Mouse (Mus musculus) hindbrain, embryonic 11.5 days (tissue): ENCODE measurements at regions not wholly inside any gene's neighbourhood (a gene's known extent, or its start where the extent isn't known, plus 50 kb on each side); places are given as distances from the start of the nearest gene placed in this dataset.
A peak's percentile ranks its signal among the peaks of the same experiment; 100 is the strongest.

ENCODE experiments used
- ATAC-seq: fragments of 200-750 bp; cut with Nextera tagmentation; 2 replicates; pipeline ENCODE4 v1.8.0; 2017; ENCODE audit warnings: mild to moderate bottlenecking, moderate TSS enrichment, moderate library complexity; ENCODE audit not compliant: low FRiP score
- DNase-seq: peaks from one replicate; pipeline ENCODE4 v3.0.0-alpha.2; 2015; ENCODE audit warnings: low spot score
- H3K27ac ChIP-seq: fragments of 300-500 bp; sonication (generic); 2 replicates; pipeline ENCODE4 v1.5.1; 2014; ENCODE audit warnings: mild to moderate bottlenecking, low read depth, low read length
- H3K27me3 ChIP-seq: fragments of 300-500 bp; sonication (generic); 2 replicates; pipeline ENCODE4 v1.6.1; 2014; ENCODE audit warnings: mild to moderate bottlenecking, low read length, moderate library complexity, mixed read lengths; ENCODE audit not compliant: control insufficient read depth, insufficient read depth
- H3K36me3 ChIP-seq: fragments of 300-500 bp; sonication (generic); 2 replicates; pipeline ENCODE4 v1.6.1; 2014; ENCODE audit warnings: mild to moderate bottlenecking, low read length, moderate library complexity, mixed read lengths; ENCODE audit not compliant: control insufficient read depth, insufficient read depth
- H3K4me1 ChIP-seq: fragments of 300-500 bp; sonication (generic); replicated peaks from 2 replicates; pipeline ENCODE4 v1.6.1; 2014; ENCODE audit warnings: low read length, mixed read lengths; ENCODE audit not compliant: control insufficient read depth, insufficient read depth
- H3K4me2 ChIP-seq: fragments of 300-500 bp; sonication (generic); replicated peaks from 2 replicates; pipeline ENCODE4 v1.6.1; 2014; ENCODE audit warnings: mild to moderate bottlenecking, low read depth, low read length
- H3K4me3 ChIP-seq: fragments of 300-500 bp; sonication (generic); 2 replicates; pipeline ENCODE4 v1.5.1; 2014; ENCODE audit warnings: low read depth, low read length
- H3K9ac ChIP-seq: fragments of 300-500 bp; sonication (generic); 2 replicates; pipeline ENCODE4 v1.6.1; 2014; ENCODE audit warnings: low read depth, low read length
- H3K9me3 ChIP-seq: fragments of 300-500 bp; sonication (generic); 2 replicates; pipeline ENCODE4 v1.6.1; 2016; ENCODE audit warnings: low read length; ENCODE audit not compliant: control insufficient read depth
- WGBS: fragments of 180-500 bp; shearing (Covaris S2); extraction: QIAGEN DNeasy Blood & Tissue Kit; methylation state at CpG from one replicate; pipeline ENCODE4 v1.1.7; 2014; 5-methylcytosine and 5-hydroxymethylcytosine counted together

DNA sequence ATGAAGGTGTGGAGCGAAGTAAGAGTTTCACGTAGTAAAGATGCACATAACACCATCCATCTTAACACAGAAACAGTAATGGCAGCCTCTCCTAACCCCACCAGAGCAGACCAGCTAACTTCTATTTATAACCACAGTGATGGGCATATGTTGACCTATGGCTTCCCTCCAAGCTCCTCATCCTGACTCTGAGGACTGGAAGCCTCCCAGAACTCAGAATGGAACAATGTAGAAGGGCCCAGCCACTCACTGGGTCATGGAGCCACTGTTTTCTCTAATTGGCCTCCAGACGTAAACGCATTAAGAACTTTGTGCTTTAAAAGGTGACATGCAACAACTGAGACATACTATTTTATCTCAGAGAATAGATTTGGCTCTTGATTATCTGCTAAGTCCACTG, 77.0 kb downstream of the Irs2 start:
- Histone ChIP-seq H3K4me2 (no peak overlapping the region), H3K27ac (no peak overlapping the region), H3K36me3 (no peaks in the 10 kb centered on the region), H3K27me3 (no peaks in the 10 kb centered on the region; the same call in 1 of the 2 replicates), H3K9ac (no peak overlapping the region), H3K4me3 (no peak overlapping the region), H3K9me3 (no peaks in the 10 kb centered on the region), H3K4me1 (peaks cover 7% of the 10 kb centered on the region)
- no peak for ATAC-seq
- 90% methylated on average over 4 of the region's 4 CpGs for WGBS
- no peak for DNase-seq

DNA sequence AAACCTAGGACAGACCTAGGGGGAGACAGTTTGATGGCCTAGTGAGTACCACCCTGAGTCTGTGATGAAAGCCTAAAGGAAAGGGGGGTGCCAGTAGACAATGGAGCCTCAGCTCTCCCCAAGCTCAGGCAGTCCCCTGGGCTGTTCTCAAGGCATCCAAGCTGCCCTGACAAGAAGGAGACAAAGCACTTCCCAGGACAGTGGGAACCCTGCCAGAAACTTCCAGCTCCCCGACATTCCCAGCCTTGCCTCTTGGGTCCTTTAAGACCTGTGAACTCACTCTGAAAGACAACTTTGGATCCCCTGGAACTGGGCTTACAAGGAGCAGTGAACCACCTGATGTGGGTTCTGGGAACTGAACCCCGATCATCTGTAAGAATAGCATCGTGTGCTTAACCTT, 79.4 kb downstream of the Irs2 start:
- Histone ChIP-seq H3K9me3 (no peaks in the 10 kb centered on the region), H3K9ac (no peak overlapping the region), H3K27ac (no peak overlapping the region), H3K4me3 (no peak overlapping the region), H3K4me1 (peaks cover 21% of the 10 kb centered on the region), H3K27me3 (no peaks in the 10 kb centered on the region; the same call in 1 of the 2 replicates), H3K4me2 (no peak overlapping the region), H3K36me3 (no peaks in the 10 kb centered on the region)
- no peak for ATAC-seq
- 83% methylated on average over 3 of the region's 3 CpGs for WGBS
- DNase-seq: no peak

DNA sequence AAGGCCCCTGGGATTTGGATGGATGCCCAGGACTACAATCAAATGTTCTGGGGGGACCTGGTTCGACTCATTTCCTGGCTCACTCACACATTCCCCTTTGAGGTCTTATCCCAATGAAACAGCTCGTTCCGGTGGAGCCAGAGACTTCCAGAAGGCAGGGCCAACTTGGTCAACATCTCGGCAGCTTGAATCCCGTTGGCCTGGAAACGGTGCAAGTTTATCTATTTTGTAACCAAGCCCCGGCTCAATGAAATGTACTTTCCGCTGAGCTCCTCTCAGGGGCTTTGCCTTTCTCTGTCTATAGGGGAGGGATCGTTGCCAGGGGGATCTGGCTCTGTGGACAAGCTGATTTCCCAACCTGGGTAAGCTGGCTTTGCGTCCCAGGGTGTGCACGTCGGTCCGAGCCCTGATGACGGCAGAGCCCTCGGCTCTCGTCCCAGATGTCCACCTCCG, 79.9 kb downstream of the Irs2 start:
- no peaks in the 10 kb centered on the region for H3K9me3 ChIP-seq
- no peak overlapping the region for H3K9ac ChIP-seq
- peaks cover 24% of the 10 kb centered on the region for H3K4me1 ChIP-seq
- H3K4me3 ChIP-seq: no peak overlapping the region
- H3K4me2 ChIP-seq: no peak overlapping the region
- WGBS: 81% methylated on average over 17 of the region's 17 CpGs
- ATAC-seq: no peak
- H3K36me3 ChIP-seq: no peaks in the 10 kb centered on the region
- no peak overlapping the region for H3K27ac ChIP-seq
- no peaks in the 10 kb centered on the region; the same call in 1 of the 2 replicates for H3K27me3 ChIP-seq
- no peak for DNase-seq

DNA sequence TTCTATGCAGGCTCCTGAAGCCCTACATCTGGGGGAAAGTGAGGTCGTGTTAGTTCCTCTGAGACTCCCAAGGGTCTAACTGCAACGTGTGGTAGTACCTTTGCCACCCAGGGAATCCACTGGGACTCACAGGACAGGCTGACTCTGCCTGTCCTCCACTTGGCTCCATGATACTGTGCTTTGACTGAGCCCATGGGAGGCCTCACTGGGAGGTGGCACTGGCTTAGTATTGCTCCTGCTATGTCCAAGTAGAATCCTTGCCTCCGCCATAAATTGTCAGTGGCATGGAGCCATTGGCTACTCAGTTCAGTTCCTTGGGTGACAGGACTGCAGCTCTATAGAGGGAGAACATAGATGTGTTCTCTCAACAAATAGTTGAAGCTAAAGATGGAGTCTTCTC, 81.1 kb downstream of the Irs2 start:
- ATAC-seq (no peak), DNase-seq (no peak)
- H3K36me3 ChIP-seq: no peaks in the 10 kb centered on the region
- no peak overlapping the region for H3K4me3 ChIP-seq
- peaks cover 31% of the 10 kb centered on the region for H3K4me1 ChIP-seq
- H3K27me3 ChIP-seq: no peaks in the 10 kb centered on the region; the same call in 1 of the 2 replicates
- H3K4me2 ChIP-seq: no peak overlapping the region
- 75% methylated on average over 3 of the region's 3 CpGs for WGBS
- H3K9ac ChIP-seq: no peak overlapping the region
- no peak overlapping the region for H3K27ac ChIP-seq
- no peaks in the 10 kb centered on the region for H3K9me3 ChIP-seq

DNA sequence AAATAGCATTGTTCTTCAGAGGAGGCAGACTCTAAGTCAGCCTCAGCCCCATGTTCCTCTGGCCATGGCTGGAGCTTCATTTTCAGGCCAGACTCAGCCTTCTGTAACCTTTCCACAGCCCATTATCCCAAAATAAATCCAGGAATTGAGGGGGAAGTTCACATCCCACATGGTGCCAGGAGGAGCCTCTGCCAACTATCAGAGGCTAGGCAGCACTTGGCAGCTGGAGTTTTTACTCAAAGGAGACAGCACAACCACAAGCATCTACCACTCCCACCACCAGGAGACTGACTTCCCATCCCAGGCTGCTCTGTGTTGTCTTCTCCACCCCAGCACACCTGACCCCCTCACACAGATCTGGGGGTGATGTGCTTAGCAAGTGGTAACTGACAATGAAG, 81.7 kb downstream of the Irs2 start:
- H3K9ac ChIP-seq: no peak overlapping the region
- no peaks in the 10 kb centered on the region; the same call in 1 of the 2 replicates for H3K27me3 ChIP-seq
- H3K9me3 ChIP-seq: no peaks in the 10 kb centered on the region
- H3K4me2 ChIP-seq: 0 out of 2 replicates have a peak overlapping the region, but pooled peaks have one; percentile 4
- DNase-seq (no peak), ATAC-seq (no peak)
- no peaks in the 10 kb centered on the region for H3K36me3 ChIP-seq
- H3K4me1 ChIP-seq: peaks cover 35% of the 10 kb centered on the region
- H3K27ac ChIP-seq: peak overlapping the region; percentile 77; the same call in 1 of the 2 replicates
- no peak overlapping the region for H3K4me3 ChIP-seq

DNA sequence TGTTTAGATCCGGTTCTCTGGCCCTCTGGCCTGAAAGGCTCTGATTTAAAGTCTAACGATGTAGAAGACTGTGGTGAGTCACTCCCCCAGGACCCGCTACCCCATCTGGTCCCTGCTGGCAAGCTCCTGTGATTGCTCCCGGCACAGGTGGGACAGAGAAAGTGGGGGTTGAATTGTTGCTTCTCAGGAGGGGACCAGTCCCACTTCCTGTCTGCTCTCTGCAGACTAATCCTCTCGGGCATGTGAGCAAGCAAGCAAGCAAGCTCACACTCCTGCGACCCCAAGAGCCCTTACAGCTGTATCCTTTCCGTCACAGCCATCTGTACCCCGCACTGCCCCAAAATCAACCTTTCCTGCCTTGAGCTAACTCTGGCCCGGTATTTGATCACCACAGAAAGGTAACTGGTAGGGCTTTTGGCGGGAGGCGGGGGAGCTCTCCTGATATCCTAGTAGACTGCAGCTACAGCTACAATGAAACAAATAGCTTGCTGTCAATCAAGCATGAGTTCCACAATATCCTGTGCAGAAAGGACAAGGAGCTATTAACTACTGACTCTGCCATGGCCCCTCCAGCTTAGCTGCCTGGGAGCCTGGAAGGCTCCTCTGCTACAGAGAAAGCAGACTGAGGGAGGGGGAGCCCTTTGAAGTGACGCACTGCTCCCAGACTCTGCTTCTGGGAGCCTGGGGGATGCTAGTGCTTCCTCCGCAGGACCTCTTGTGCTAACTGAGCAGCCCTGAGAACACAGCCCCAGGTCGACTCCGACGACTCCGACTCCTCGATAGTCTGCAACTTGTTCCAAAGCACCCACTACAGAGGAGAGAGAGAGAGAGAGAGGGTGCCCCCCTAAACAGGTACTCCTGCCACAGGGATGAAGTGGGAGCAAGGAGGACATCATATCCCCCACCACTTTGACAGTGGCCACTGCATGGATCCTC, 82.4 kb downstream of the Irs2 start:
- H3K4me2 ChIP-seq: peak overlapping the region; percentile 9; the same call in 1 of the 2 replicates
- WGBS: 3% methylated on average over 18 of the region's 18 CpGs
- ATAC-seq: peak; percentile 38
- H3K27me3 ChIP-seq: no peaks in the 10 kb centered on the region; the same call in 1 of the 2 replicates
- H3K27ac ChIP-seq: peak overlapping the region; percentile 77
- peak; percentile 64 for DNase-seq
- H3K9me3 ChIP-seq: no peaks in the 10 kb centered on the region
- H3K4me3 ChIP-seq: no peak overlapping the region
- peaks cover 39% of the 10 kb centered on the region for H3K4me1 ChIP-seq
- H3K36me3 ChIP-seq: no peaks in the 10 kb centered on the region
- peak overlapping the region; percentile 15; the same call in 1 of the 2 replicates for H3K9ac ChIP-seq

DNA sequence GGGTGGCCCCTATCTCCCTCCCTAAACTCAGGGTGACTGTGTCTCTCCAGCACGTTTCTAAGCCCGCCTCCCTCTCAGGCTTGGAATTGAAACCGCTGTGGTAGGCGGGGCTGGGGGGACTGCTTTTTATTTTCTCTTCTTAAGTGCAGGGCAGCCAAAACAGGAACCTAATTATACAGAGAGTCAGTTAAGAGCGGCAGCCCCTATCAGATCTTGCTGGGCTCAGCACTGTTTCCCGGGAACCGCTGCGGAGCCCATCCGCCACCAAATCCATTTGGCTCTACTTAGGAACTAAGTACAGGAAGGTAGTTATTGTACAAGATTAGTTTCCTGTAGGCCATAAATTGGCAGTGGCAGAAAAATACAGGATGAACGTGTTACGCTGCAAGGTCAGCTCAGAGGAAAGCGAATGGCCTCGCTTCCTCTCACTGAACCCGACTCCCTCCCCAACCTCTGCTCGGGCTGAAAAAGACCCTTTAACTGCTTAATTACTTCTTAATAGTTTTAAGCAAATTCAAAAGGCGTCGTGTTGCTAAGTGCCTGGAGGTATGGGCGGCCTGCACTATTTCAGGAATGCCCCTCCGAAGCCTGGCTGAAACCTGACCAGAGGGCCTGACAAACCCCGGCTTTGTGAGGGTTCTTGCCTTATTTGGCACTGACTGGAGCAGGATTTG, 83.6 kb downstream of the Irs2 start:
- under 1% methylated on average over 20 of the region's 20 CpGs for WGBS
- H3K36me3 ChIP-seq: no peaks in the 10 kb centered on the region
- peak; percentile 73 for DNase-seq
- H3K4me1 ChIP-seq: peaks cover 39% of the 10 kb centered on the region
- H3K27me3 ChIP-seq: no peaks in the 10 kb centered on the region; the same call in 1 of the 2 replicates
- no peak overlapping the region; the same call in 1 of the 2 replicates for H3K9ac ChIP-seq
- H3K9me3 ChIP-seq: no peaks in the 10 kb centered on the region
- ATAC-seq: peak; percentile 43
- H3K27ac ChIP-seq: peak overlapping the region; percentile 77
- no peak overlapping the region for H3K4me3 ChIP-seq
- H3K4me2 ChIP-seq: peak overlapping the region; percentile 15; the same call in 1 of the 2 replicates

DNA sequence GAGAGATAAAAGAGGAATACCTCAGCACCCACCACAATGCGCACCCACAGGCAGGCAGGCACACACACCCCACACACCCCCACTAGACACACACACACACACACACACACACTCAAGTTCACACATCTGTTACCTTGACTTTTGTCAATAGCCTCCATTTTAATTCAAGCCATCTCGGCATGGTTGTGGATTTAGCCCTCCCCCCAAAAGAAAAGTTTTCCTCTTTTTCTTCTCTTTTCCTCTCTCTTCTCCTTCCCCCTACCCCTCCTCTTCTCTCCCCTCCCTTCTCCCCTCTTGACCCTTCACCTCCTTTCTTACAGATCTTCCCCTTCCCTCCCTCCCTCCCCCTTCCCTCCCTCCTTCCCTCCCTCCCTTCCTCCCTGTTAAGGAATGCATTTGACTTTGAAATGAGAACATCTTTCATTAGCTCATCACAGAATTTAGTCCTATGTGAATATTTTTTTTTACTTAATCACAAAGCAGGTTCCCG, 84.2 kb downstream of the Irs2 start:
- ATAC-seq: no peak
- peak; percentile 47 for DNase-seq
- Histone ChIP-seq H3K4me1 (peaks cover 39% of the 10 kb centered on the region), H3K4me3 (no peak overlapping the region), H3K9me3 (no peaks in the 10 kb centered on the region), H3K27me3 (no peaks in the 10 kb centered on the region; the same call in 1 of the 2 replicates), H3K9ac (no peak overlapping the region), H3K27ac (no peak overlapping the region; the same call in 1 of the 2 replicates), H3K36me3 (no peaks in the 10 kb centered on the region), H3K4me2 (no peak overlapping the region)
- 6% methylated on average over 3 of the region's 3 CpGs for WGBS
